Mouse (Mus musculus) bone marrow, adult 2 months (tissue): ENCODE data around the gene Ptch1.

Source experiments
- CTCF ChIP-seq: fragments of 200-500 bp; IDR thresholded peaks from 2 replicates; pipeline ENCODE4 v1.5.1; 2011; ENCODE audit warnings: low read length, control low read depth; ENCODE audit not compliant: control insufficient read depth, insufficient read depth
- POLR2A ChIP-seq: fragments of 200-500 bp; IDR thresholded peaks from 2 replicates; pipeline ENCODE4 v1.6.1; 2011; ENCODE audit warnings: low read depth, mild to moderate bottlenecking, control low read depth, low read length, borderline replicate concordance; ENCODE audit not compliant: control insufficient read depth

- TF ChIP-seq CTCF (no peak), POLR2A (no peak)
Observed at GRCm38 (mm10) chr13:63592755-63593154, 19.4 kb upstream of the Ptch1 start.
